Mouse (Mus musculus): ENCODE measurements at regions not wholly inside any gene's neighbourhood (a gene's known extent, or its start where the extent isn't known, plus 50 kb on each side); places are given as distances from the start of the nearest gene placed in this dataset.

- WGBS: 8% methylated on average over 5 of the region's 5 CpGs
Observed at GRCm38 (mm10) chr3:139899213-139899612, 693.7 kb downstream of the Stpg2 start.

GRCm38 (mm10) chr3:139913639-139914330, 708.3 kb downstream of the Stpg2 start:
- Histone ChIP-seq H3K9ac (no peak overlapping the region), H3K9me3 (no peaks in the 10 kb centered on the region), H3K4me3 (no peak overlapping the region), H3K4me1 (no peaks in the 10 kb centered on the region), H3K36me3 (no peaks in the 10 kb centered on the region), H3K4me2 (replicated peaks) (no peak overlapping the region), H3K27me3 (replicated peaks) (no peaks in the 10 kb centered on the region), H3K27ac (no peak overlapping the region)
- 64% methylated on average over 2 of the region's 2 CpGs for WGBS
- no peak for ATAC-seq (ENCODE audit: low FRiP score, low read depth)

More at GRCm38 (mm10) chr3:139899213-139899612, 693.7 kb downstream of the Stpg2 start:
- H3K27me3 ChIP-seq (replicated peaks): no peaks in the 10 kb centered on the region
- H3K9me3 ChIP-seq: 0 out of 2 replicates have a peak, but pooled peaks cover 7% of the 10 kb centered on the region
- H3K27ac ChIP-seq: no peak overlapping the region
- 0 out of 2 replicates have a peak, but pooled peaks cover 2% of the 10 kb centered on the region for H3K4me1 ChIP-seq
- no peak overlapping the region; the same call in 1 of the 2 replicates for H3K4me2 ChIP-seq (replicated peaks)
- no peaks in the 10 kb centered on the region for H3K36me3 ChIP-seq
- peak; percentile 77 for ATAC-seq (ENCODE audit: low FRiP score, low read depth)
- H3K4me3 ChIP-seq: no peak overlapping the region
- no peak overlapping the region for H3K9ac ChIP-seq

- H3K27ac ChIP-seq: no peak overlapping the region
- no peak overlapping the region for H3K4me2 ChIP-seq (replicated peaks)
- no peaks in the 10 kb centered on the region for H3K9me3 ChIP-seq
- no peak for ATAC-seq (ENCODE audit: low FRiP score, low read depth)
- no peak overlapping the region for H3K9ac ChIP-seq
- no peaks in the 10 kb centered on the region for H3K36me3 ChIP-seq
- no peaks in the 10 kb centered on the region for H3K27me3 ChIP-seq (replicated peaks)
- H3K4me3 ChIP-seq: no peak overlapping the region
- no peaks in the 10 kb centered on the region for H3K4me1 ChIP-seq
- WGBS: 91% methylated on average over 3 of the region's 3 CpGs
Observed at GRCm38 (mm10) chr3:139922267-139922666, 716.8 kb downstream of the Stpg2 start.

GRCm38 (mm10) chr3:139933039-139933438, 727.5 kb downstream of the Stpg2 start:
- no peaks in the 10 kb centered on the region for H3K9me3 ChIP-seq
- ATAC-seq (ENCODE audit: low FRiP score, low read depth): no peak
- WGBS: 28% methylated on average over 4 of the region's 4 CpGs
- no peaks in the 10 kb centered on the region for H3K36me3 ChIP-seq
- H3K4me2 ChIP-seq (replicated peaks): no peak overlapping the region
- no peaks in the 10 kb centered on the region for H3K27me3 ChIP-seq (replicated peaks)
- no peak overlapping the region for H3K9ac ChIP-seq
- H3K4me1 ChIP-seq: no peaks in the 10 kb centered on the region
- H3K27ac ChIP-seq: no peak overlapping the region
- no peak overlapping the region for H3K4me3 ChIP-seq

GRCm38 (mm10) chr3:139946209-139946608, 740.7 kb downstream of the Stpg2 start:
- Histone ChIP-seq H3K9ac (no peak overlapping the region), H3K4me3 (no peak overlapping the region), H3K9me3 (no peaks in the 10 kb centered on the region), H3K4me1 (no peaks in the 10 kb centered on the region), H3K4me2 (replicated peaks) (no peak overlapping the region), H3K27ac (no peak overlapping the region), H3K27me3 (replicated peaks) (no peaks in the 10 kb centered on the region), H3K36me3 (no peaks in the 10 kb centered on the region)
- WGBS: 94% methylated on average over 2 of the region's 2 CpGs
- no peak for ATAC-seq (ENCODE audit: low FRiP score, low read depth)

GRCm38 (mm10) chr3:139947247-139947646, 741.8 kb downstream of the Stpg2 start:
- WGBS: 80% methylated on average over 4 of the region's 4 CpGs
- no peak for ATAC-seq (ENCODE audit: low FRiP score, low read depth)

GRCm38 (mm10) chr3:139949096-139949495, 743.6 kb downstream of the Stpg2 start:
- no peak overlapping the region for H3K9ac ChIP-seq
- no peak overlapping the region for H3K27ac ChIP-seq
- H3K4me2 ChIP-seq (replicated peaks): no peak overlapping the region
- WGBS: 70% methylated on average over 4 of the region's 4 CpGs
- no peak for ATAC-seq (ENCODE audit: low FRiP score, low read depth)
- H3K4me1 ChIP-seq: no peaks in the 10 kb centered on the region
- no peaks in the 10 kb centered on the region for H3K9me3 ChIP-seq
- no peak overlapping the region for H3K4me3 ChIP-seq
- H3K27me3 ChIP-seq (replicated peaks): no peaks in the 10 kb centered on the region
- H3K36me3 ChIP-seq: no peaks in the 10 kb centered on the region

More at GRCm38 (mm10) chr3:139947247-139947646, 741.8 kb downstream of the Stpg2 start:
- Histone ChIP-seq H3K4me1 (no peaks in the 10 kb centered on the region), H3K4me2 (replicated peaks) (no peak overlapping the region), H3K4me3 (no peak overlapping the region), H3K27ac (no peak overlapping the region), H3K36me3 (no peaks in the 10 kb centered on the region), H3K9ac (no peak overlapping the region), H3K27me3 (replicated peaks) (no peaks in the 10 kb centered on the region), H3K9me3 (no peaks in the 10 kb centered on the region)

GRCm38 (mm10) chr3:139950016-139950705, 744.7 kb downstream of the Stpg2 start:
- no peaks in the 10 kb centered on the region for H3K9me3 ChIP-seq
- no peak for ATAC-seq (ENCODE audit: low FRiP score, low read depth)

GRCm38 (mm10) chr3:139951516-139951915, 746.0 kb downstream of the Stpg2 start:
- no peak overlapping the region for H3K9ac ChIP-seq
- no peaks in the 10 kb centered on the region for H3K36me3 ChIP-seq
- no peaks in the 10 kb centered on the region for H3K4me1 ChIP-seq
- H3K4me3 ChIP-seq: no peak overlapping the region
- H3K27me3 ChIP-seq (replicated peaks): no peaks in the 10 kb centered on the region
- no peak overlapping the region for H3K27ac ChIP-seq
- H3K9me3 ChIP-seq: no peaks in the 10 kb centered on the region
- H3K4me2 ChIP-seq (replicated peaks): no peak overlapping the region
- no peak for ATAC-seq (ENCODE audit: low FRiP score, low read depth)
- 89% methylated on average over 8 of the region's 8 CpGs for WGBS

More at GRCm38 (mm10) chr3:139950016-139950705, 744.7 kb downstream of the Stpg2 start:
- no peaks in the 10 kb centered on the region for H3K27me3 ChIP-seq (replicated peaks)
- no peak overlapping the region for H3K9ac ChIP-seq
- WGBS: 87% methylated on average over 8 of the region's 8 CpGs
- no peaks in the 10 kb centered on the region for H3K4me1 ChIP-seq
- no peak overlapping the region for H3K4me2 ChIP-seq (replicated peaks)
- no peak overlapping the region for H3K4me3 ChIP-seq
- H3K36me3 ChIP-seq: no peaks in the 10 kb centered on the region
- H3K27ac ChIP-seq: no peak overlapping the region

- Histone ChIP-seq H3K27ac (no peak overlapping the region), H3K27me3 (replicated peaks) (no peaks in the 10 kb centered on the region), H3K4me1 (no peaks in the 10 kb centered on the region), H3K9ac (no peak overlapping the region), H3K4me3 (no peak overlapping the region), H3K4me2 (replicated peaks) (no peak overlapping the region), H3K36me3 (no peaks in the 10 kb centered on the region), H3K9me3 (no peaks in the 10 kb centered on the region)
- ATAC-seq (ENCODE audit: low FRiP score, low read depth): no peak
- 79% methylated on average over 1 of the region's 1 CpGs for WGBS
Observed at GRCm38 (mm10) chr3:139978172-139978571, 772.7 kb downstream of the Stpg2 start.

GRCm38 (mm10) chr3:139985830-139986481, 780.5 kb downstream of the Stpg2 start:
- Histone ChIP-seq H3K9ac (no peak overlapping the region), H3K27ac (no peak overlapping the region), H3K9me3 (no peaks in the 10 kb centered on the region), H3K4me1 (no peaks in the 10 kb centered on the region), H3K4me3 (no peak overlapping the region), H3K4me2 (replicated peaks) (no peak overlapping the region), H3K27me3 (replicated peaks) (no peaks in the 10 kb centered on the region), H3K36me3 (no peaks in the 10 kb centered on the region)
- WGBS: 79% methylated on average over 4 of the region's 4 CpGs
- ATAC-seq (ENCODE audit: low FRiP score, low read depth): no peak

GRCm38 (mm10) chr3:139988938-139989337, 783.4 kb downstream of the Stpg2 start:
- no peaks in the 10 kb centered on the region for H3K27me3 ChIP-seq (replicated peaks)
- H3K27ac ChIP-seq: no peak overlapping the region
- H3K4me1 ChIP-seq: no peaks in the 10 kb centered on the region
- H3K4me2 ChIP-seq (replicated peaks): no peak overlapping the region
- 60% methylated on average over 1 of the region's 1 CpGs for WGBS
- no peaks in the 10 kb centered on the region for H3K36me3 ChIP-seq
- no peak overlapping the region for H3K9ac ChIP-seq
- no peak overlapping the region for H3K4me3 ChIP-seq
- no peak for ATAC-seq (ENCODE audit: low FRiP score, low read depth)
- H3K9me3 ChIP-seq: no peaks in the 10 kb centered on the region

All from neural tube, embryonic 12.5 days (tissue).